Mouse (Mus musculus): ENCODE measurements around the gene Cdh23.

DNA sequence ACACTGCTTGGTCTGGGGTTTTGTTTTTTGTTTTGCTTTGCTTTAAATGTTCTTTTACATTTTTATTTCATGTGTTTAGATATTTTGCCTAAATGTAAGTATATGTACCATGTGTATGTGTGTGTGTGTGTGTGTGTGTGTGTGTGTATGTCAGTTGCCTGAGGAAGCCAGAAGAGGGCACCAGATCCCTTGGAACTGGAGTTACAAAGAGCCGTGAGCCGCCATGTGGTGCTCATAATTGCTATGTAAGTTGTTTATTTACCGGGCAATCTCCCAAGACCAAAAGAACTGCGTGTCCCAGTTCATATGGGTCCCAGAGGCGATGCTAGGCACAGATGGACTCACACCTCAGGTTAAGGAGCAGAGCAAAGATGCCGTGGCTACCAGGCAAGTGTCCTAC lies 214.9 kb downstream of the Cdh23 start:
- TF ChIP-seq CTCF (IDR thresholded peaks at IDR 0.05; ENCODE audit: low read depth, low read length) (no peak), POLR2AphosphoS5 (IDR thresholded peaks at IDR 0.05; ENCODE audit: insufficient replicate concordance, low read depth, low read length) (no peak), TAL1 (conservative IDR thresholded peaks at IDR 0.05; ENCODE audit: low read depth, low read length) (no peak), GATA1 (IDR thresholded peaks at IDR 0.05; ENCODE audit: borderline replicate concordance, low read length) (no peak), GATA2 (IDR thresholded peaks at IDR 0.05; ENCODE audit: borderline replicate concordance, low read depth, low read length) (no peak)

All from G1E (cell line).